Mouse (Mus musculus) T-helper 1 cell (primary cell): ENCODE results near the gene Clint1.

ENCODE experiments used
- in situ Hi-C: fragments of 300-600 bp; cut with MboI, MseI; formaldehyde crosslinking; loops from one replicate; pipeline ENCODE4 v1.15.1; 2025; ENCODE audit warnings: high pct_unique_total_duplicates

The Clint1 gene

DNA sequence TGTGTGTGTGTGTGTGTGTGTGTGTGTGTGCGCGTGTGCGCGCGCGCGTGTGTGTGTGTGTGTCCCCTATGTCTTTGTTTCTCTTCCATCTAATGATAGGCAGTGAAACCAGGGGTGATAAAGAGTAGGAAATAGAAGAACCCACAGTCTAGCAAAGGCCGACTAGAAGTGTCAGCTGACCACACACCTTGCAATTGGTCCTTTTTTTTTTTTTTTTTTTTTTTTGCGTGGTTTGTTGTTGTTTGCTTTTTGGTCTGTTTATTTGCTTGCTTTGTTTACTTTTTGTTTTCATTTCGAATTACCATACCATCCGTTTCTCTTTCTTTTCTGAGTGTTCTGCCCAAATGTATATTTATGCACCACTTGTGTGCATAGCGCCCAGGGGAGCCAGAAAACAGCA lies 3.6 kb upstream of the Clint1 start:
- in situ Hi-C loops: no loop called here

DNA sequence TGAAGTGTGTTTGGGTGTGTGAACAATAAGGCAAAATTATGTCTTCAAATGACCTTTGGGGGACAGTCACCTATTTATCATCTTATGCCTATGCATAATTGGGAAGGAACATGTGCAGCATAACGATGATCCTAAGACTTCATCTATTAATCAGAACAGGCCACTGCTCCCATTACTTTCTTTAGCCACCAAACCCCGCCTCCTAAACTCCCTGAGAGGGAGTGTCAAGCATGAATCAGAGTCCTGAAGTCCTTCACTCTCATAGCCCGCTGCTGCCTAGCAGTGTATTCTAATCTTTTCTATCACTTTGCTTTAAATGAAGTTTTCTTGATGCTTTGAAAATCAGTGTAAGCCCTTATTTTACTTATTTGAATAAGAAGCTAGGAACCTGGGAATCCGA lies 2.6 kb upstream of the Clint1 start:
- in situ Hi-C loops: no loop called here

DNA sequence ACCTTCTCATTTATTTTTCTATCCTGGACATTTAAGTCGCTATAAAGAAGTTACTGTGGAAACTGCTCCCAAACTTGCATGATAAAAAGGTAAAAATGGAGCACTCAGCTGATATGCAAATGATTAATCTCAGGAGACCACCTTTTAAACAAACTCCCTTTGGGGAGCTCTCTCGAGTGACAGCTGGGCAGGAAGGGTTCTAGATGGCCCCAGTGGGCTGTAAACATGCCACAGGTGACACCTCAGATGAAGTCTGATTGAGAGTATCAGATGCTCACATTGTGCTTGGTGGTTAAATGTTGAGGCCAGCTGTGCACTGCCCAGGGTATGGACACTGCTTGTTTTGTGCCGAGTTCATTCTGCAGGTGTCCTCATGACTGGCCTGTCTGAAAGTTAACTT lies 2.0 kb upstream of the Clint1 start:
- in situ Hi-C loops: no loop called here

DNA sequence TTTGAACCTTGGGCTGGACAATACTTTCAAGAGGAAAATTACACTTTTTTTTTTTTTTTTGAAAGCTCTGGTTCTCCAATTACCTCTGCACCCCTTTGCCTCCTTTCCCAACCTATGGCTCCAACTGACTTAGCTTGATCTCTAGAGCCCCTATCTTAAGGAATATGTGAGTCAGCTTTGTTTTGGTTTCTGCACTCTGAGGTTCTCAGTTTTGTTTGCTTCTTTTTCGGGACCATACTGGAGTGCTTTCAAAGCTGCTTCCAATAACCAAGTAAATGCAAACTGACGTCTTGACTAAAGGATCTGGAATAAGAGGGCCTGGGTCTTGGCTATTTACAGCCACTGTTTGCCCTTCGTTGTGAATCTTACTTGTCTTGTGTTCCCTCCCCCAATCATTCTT lies 1.5 kb upstream of the Clint1 start:
- in situ Hi-C loops: no loop called here

DNA sequence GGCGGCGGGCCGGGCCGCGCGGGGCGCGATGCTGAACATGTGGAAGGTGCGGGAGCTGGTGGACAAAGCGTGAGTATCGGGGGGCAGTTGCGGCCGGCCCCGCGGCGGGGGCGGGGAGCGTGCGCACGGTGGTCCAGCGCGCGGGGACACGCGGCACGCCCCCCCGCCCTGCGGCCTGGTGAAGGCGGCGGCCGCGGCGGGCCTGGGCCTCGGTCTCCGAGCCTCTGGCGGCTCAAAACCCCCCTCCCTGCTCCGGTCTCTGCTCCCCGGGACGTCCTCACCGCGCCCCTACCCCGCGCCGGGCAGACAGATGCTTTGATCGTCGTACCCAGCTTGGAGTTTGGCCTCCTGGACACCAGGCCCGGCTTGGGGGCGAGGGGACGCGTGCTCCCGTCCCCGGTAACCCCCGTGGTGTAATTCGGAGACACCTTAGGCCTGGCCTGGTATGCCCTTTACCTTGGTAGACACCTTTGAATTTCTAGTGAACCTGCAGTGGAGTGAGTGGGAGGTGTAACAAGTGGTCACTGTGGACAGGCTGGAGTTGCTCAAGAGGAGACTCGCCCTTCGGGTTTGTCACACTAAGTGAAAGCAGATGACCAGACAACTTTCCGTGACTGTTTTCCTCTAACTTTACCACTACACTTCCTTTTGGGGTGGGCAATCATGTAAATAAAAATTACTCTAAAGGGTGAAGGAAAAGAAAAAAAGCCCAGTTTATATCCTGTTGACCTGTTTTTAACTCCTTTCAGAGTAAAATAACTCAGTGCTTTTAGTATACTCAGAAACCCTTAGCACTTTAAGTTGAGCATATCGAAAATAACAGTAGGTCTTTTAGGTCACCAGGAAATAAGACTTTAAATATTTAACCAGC lies 508 bp downstream of the Clint1 start:
- in situ Hi-C loops: no loop called here

DNA sequence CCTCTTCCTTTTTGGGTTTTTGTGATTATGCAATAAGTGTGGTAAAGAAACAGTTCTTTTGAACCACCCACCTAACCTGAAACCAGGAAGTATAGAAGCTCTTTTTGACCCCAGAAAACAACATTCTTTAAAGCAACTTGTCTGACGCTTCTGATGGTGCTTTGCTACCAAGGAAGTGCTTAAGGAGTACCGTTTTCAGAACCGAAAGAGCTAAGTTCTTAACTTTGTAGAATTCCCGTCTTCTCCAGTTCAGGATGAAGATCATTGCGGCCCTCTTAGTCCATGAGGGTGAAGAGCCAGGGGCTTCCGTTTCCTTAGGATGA lies 1.1 kb downstream of the Clint1 start:
- in situ Hi-C loops: no loop called here

DNA sequence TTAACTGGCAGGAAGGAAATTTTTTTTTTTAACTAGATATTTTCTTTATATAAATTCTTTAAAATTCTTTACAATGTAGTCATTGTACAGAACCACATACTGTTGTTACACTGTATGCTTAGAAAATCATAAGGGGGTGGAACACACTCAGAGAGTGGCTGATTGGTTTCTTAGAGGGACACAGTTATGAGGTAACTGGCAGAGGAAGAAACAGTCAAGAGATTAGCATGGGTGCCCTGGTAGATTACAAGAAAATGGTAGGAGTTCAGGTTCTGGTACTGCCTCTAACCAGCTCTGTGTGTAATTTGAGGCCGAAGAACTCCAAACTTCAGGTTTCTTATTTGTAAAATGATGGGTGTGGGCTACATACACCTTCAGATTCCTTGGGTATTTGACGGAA lies 2.1 kb downstream of the Clint1 start:
- in situ Hi-C loops: no loop called here

DNA sequence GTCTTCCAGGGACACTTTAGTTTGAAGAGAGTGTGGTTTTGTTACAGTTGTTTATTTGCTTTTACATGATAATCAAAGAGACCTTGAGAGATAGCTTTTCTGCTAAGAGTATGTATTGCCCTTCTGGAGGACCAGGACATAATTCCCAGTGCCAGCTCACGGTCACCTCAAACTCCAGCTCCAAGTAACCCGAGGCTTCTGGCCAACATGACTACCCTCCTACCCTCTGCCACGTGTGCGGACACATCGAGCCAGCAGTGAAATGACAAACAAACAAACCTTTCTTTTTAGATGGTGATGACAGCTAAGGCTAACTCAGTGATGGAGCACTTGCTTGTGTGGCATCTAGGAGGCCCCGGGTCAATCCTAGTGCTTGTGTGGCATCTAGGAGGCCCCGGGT lies 2.5 kb downstream of the Clint1 start:
- in situ Hi-C loops: no loop called here

DNA sequence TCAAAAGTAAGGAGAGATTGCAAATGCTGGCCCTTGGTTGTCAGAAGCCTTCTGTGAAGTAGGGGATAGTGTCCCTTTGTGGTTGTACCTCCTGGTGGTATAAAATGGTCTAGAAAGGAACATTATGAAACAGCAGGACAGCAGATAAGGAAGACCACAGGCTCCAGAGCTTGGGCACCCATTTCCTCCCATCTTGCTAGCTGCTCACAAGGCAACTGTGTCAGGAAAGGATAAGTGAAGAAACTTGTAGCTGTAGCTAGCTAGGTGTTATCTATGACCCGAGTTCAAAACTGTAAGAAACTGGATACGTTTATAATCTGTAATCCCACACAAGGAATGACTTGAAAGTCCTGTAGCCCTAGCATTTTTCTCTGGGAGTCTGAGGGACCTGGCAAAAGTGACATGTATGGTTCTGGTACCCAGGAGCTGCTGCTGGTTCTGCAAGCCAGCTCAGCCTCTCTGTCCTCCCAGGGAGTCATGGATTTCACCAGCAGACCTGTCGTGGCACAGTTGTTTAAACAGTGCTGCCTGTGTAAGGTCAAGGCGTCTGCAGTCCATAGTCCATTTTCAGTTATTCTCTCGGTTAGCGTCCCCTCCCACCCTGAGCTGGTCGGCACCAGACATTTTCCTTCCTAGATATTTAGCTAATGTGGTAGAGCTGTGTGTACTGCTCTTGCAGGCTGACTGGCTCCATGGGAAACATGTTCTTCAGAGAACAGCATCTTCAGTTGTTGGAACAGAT lies 3.7 kb downstream of the Clint1 start:
- in situ Hi-C loops: no loop called here

DNA sequence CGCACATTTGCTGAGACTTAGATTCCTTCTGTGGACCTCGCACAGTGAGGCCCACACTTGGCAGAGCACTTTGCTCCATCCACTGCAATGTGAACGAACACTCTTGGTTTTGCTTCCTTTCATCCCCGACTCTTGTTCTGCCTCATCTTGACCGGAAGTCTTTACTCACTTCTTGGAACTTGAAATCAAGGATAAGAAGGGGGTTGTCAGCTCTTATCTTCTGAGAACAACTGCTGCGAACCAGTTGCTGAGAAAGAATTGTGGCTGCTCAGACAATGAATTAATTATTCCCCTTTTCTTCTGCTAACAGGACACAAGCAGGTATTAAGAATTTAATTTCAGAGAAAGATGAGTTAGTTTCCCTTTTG lies 4.3 kb downstream of the Clint1 start:
- in situ Hi-C loops: no loop called here

DNA sequence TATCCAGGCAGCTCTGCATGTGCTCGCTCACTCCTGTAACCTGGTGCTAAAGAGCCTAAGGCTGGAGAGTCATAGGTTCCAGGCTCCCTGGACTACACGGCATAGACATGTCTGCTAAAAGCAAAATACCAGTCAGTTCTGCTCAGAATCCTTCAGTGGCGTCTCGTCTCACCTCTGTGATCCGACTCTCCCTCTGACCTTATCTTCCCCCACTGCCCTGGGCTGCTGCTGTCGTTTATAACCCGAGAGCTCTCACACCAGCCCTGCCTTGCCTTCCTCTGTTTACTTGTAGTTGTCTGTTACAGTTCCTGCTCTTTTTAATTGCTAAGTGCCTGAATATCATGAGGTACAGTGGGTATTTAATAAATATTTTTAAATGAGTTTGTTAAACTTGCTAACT lies 9.5 kb downstream of the Clint1 start:
- in situ Hi-C loops: no loop called here

DNA sequence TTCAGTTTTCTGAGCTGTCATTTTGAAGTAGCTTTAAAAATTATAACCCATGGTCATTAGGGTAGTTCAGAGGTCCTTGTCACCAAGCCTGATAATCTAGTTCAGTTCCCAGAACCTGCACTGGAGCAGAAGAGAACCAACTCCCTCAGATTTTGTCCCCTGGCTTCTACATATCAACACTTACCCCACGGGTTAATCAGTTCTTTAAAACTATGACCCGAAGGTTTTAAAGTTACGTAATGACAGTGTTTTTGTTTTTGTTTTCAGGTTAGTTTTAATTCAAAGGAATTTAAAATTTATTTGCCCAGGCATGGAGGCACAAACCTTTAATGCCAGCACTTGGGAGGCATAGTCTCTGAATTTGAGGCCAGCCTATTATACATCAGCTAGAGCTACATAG lies 12.6 kb downstream of the Clint1 start:
- in situ Hi-C loops: no loop called here

DNA sequence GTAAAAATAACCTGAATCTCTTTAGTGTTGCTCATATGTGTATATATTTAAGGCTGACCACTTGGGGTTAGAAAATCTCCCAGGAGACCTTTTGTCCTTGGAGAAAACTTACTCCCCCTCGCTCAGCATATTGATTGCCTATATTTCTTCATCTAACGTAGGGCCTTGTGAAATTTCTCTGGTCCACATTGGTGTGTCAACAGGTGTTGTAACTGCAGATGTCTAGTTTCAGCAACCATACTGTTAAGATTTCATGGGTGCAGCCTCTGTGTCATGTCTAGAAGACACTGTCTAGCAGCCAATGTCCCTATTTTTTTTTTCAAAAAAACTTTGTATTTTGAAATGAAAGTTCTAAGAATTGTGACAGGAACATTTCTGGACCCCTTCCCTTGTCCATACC lies 14.0 kb downstream of the Clint1 start:
- in situ Hi-C loops: no loop called here

DNA sequence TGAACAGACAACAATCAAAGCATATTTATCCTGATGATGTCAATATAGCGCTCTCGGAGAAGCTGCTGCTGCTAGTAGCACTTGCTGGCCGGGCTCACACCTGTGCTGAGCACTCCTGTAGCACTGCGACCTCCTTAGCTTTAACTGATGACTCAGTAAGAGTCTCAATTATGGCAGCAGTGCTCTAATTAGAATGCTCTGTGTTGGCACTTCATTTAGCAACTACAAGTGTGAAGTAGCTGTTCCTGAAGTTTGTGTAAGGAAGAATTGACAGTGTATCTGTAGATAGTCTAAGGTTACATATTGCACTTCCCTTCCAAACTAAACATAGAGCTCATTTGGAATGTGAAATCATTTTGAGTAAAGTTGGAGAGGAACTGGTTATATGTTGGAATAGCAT lies 14.7 kb downstream of the Clint1 start:
- in situ Hi-C loops: no loop called here

DNA sequence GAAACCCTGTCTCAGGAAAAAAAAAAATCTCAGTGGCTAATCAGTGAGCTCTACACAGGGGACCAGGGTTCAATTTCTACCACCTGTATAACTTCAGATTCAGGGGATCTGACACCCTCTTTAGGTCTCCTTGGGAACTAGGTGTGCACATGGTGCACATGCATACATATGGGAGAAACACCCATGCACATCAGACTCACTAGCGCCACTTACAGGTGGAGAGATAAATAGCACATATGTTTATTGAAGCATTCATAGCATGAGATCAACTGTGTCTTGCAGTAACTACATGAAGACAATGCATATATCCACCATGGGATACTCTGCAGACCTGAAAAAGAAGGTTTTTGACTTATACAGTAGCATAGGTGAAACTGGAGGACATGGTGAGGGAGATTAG lies 21.8 kb downstream of the Clint1 start:
- in situ Hi-C loops: no loop called here

DNA sequence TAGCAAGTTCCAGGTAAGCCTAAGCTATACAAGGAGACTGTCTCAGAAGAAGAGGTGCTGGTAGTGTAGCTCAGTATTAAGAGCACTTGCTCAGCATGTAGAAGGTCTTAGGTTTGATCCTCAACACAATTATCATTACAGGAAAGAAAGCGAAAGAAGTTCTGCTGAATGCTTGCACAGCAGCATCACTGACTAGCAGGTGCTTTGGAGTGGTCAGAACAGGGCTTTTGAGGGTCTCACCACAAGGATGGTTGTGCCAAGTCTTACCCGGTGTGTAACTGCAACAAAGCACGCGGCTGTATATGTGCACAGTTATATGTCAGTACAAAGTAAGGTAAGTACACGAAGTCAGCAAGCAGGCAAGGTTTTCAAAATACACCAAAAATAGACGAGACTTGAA lies 22.4 kb downstream of the Clint1 start:
- in situ Hi-C loops: no loop called here

DNA sequence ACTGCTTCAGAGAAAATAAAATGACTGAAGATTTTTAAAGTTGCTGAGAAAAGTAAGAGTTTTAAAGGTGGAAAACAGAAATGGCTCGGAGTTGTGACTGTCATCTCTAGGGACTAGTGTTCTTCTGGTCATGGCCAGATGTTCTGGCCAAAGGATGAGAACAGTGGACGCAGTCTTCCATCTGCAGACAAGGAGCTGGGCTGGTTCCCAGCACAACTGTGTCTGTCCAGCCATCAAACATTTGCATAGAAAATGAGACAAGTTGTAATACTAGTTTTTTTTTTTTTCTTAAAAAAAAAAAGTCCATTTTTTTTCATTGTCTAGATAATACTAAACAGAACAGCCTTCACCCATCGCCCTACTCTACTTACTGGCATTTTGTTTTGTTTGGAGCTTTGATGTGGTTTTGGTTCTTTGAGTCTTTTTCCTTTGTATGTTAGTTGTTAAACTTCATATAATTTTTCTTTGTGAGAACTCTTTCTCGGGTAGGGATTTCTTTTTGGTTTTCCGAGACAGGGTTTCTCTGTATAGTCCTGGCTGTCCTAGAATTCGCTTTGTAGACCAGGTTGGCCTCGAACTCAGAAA lies 23.6 kb downstream of the Clint1 start:
- in situ Hi-C loops: loop anchor here (5.0 to 25.0 kb wide), 2 partner anchors 83 to 863 kb away; no protein-coding TSS in a partner anchor

DNA sequence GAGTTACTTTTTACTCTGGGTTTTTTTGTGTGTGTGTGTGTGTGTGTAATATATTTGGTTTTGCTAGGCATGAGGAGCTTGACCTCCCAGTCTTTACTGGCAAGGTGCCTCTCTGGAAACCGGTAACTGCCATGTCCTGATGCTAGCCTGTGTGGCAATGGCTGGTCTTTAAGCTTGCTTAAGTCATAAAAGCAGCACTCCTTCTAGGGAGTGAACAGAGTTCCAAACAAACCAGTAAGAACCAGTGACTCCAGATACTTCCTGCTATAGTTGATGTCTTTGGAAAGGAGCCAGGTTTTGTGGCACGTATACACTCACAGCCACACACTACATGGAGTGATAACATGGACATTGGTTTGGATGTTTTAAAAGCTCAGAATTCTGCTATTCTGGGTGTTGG lies 24.2 kb downstream of the Clint1 start:
- in situ Hi-C loops: loop anchor here (5.0 to 25.0 kb wide), 2 partner anchors 84 to 864 kb away; no protein-coding TSS in a partner anchor

DNA sequence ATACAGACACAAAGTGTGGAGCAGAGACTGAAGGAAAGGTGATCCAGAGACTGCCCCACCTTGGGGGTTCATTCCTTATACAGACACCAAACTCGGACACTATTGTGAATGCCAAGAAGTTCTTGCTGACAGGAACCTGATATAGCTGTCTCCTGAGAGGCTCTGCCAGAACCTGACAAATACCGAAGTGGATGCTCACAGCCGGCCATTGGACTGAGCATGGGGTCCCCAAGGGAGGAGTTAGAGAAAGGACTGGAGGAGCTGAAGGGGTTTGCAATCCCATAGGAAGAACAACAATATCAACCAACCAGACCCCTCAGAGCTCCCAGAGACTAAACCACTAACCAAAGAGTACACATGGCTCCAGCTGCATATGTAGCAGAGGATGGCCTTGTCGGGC lies 27.5 kb downstream of the Clint1 start:
- in situ Hi-C loops: loop anchor here (5.0 to 25.0 kb wide), 2 partner anchors 87 to 867 kb away; no protein-coding TSS in a partner anchor

DNA sequence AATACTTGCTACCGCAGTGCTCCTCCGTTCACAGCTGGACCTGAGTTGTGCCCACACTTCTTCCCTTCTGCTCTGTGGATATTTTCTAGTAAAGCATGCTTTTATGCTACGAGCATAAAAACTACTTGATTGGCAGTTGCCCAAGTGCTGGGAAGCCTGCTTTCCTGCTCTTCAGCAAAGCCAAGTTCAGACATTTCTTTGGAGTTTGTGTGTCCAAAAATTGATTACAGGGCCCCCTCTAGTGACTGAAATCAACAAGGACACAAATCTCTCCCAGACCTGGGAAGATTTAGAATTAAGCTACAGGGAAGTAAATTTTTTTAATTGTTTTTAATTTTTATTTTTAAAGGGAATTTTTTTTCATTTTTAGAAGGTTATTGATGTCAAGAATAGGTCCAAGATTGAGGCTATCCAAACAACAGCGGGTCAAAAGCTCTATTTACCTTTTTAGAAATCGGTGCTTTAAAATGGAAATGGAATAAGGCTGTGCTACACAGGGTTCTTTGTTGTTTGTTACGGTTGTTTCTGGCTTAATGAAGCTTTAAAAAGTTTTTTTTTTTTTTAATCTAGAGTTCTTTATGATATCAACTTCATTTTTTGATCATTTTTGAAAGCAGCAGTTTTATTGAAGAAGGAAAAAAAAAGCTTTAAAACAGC lies 29.3 kb downstream of the Clint1 start:
- in situ Hi-C loops: loop anchor here (10.0 to 25.0 kb wide), 2 partner anchors 869 to 1266 kb away; partner anchors contain the start of gene Ebf1

DNA sequence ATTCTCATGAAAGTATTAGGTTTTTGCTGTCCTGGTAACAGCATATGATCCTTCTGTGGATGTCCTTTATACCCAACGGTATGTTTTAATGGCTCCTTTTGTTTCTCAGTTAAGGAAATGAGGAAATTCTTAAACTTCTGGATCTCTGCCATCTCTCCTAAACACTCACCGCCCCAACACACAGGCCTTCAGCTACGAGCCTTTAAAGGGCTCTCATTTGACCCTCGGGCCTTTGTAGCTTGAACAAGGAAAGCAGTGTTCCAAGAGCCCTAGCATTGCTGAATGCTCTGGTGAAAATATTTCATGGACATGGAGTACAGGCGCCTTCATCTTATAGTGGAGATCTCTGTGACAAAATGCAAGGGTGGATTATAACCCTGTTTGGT lies 29.8 kb downstream of the Clint1 start:
- in situ Hi-C loops: loop anchor here (10.0 to 25.0 kb wide), 2 partner anchors 869 to 1267 kb away; partner anchors contain the start of gene Ebf1
